Mouse (Mus musculus) left cerebral cortex, postnatal 36 days (tissue): Measurements from ENCODE around the gene Vmn1r131. TPM values are rescaled to one million over a fixed set of nuclear protein-coding genes. Genes with fewer than 3 reads are reported as not detected.
"Not testable (repeated sequence)": the region's sequence is repeated elsewhere in the genome, so short reads cannot be mapped to it uniquely, and the experiment has no call there.

Experiments
- DNase-seq, 2 experiments: peaks; one replicate each; pipeline ENCODE4 v3.0.0; 2021 to 2022; ENCODE audit warnings: low spot score in 2 of 2, mixed read lengths in 1 of 2
- intact Hi-C: fragments of 180-260 bp; cut with DNase I; formaldehyde crosslinking; loops from one replicate; pipeline ENCODE4 v1.15.1; 2025
- total RNA-seq, 2 experiments: library from RNA; stranded (reverse); gene quantifications; 2 replicates each; pipeline ENCODE4 v1.2.3; 2021

The Vmn1r131 gene
- total RNA-seq, result not detected

DNA sequence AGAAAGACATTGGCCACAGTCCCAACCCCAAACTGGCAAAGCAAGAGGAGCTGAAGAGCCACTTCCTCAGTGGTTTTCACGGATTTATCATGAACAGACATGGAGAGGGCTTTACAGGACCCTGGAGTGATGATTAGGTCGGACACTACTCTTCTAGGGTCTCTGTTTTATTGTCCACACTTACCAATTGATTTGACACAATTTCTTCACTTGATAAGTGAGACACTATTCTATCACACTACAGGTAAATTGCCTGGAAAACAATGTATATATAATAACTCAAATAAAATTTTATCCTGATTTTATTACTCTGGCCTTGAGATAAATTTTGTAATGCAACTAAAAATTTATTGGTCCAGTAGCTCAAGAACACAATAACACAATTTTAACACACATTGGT lies at the start of gene Vmn1r131:
Gene Vmn1r131 (minus strand): TSS at position 101 of the 400 bp plus-strand sequence.
- intact Hi-C loops, DNase-seq: not testable (repeated sequence)

DNA sequence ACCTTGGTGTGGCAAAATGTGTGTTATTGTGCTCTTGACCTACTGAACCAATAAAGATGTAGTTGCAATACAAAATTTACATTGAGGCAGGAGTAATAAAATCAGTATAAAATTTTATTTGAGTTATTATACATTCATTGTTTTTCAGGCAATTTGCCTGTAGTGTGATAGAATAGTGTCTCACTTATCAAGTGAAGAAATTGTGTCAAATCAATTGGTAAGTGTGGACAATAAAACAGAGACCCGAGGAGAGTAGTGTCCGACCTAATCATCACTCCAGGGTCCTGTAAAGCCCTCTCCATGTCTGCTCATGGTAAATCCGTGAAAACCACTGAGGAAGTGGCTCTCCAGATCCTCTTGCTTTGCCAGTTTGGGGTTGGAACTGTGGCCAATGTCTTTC lies 34.4 kb downstream of the Vmn1r131 start, which contains the start of gene Vmn1r130:
Gene Vmn1r130 (plus strand): TSS at position 301 of the 400 bp plus-strand sequence.
- DNase-seq, intact Hi-C loops: not testable (repeated sequence)

Other genes starting within 250 kb of the Vmn1r131 start
- gene Vmn1r126, start 244.6 kb downstream of the Vmn1r131 start, total RNA-seq, result not detected
- not detected for gene Vmn1r127, start 226.2 kb downstream of the Vmn1r131 start, total RNA-seq
- gene Vmn1r128, start 196.7 kb downstream of the Vmn1r131 start, total RNA-seq, result not detected
- gene Vmn1r129, start 184.8 kb downstream of the Vmn1r131 start, total RNA-seq, result not detected
- not detected for gene Gm6882, start 113.3 kb downstream of the Vmn1r131 start, total RNA-seq
- not detected for gene Vmn1r130, start 34.3 kb downstream of the Vmn1r131 start, total RNA-seq
- not detected for gene Vmn1r132, start 68.0 kb upstream of the Vmn1r131 start, total RNA-seq
- not detected for gene Gm4175, start 215.4 kb upstream of the Vmn1r131 start, total RNA-seq